Mouse (Mus musculus) embryonic fibroblast, embryonic 13.5 days (primary cell): ENCODE measurements around the gene Cacna1h.

Source experiments
- CTCF ChIP-seq: IDR thresholded peaks from 2 replicates; pipeline ENCODE4 v1.5.1; 2011; ENCODE audit warnings: mild to moderate bottlenecking, control low read depth, low read length, moderate library complexity, borderline replicate concordance; ENCODE audit not compliant: insufficient read depth
- POLR2A ChIP-seq: IDR thresholded peaks from 2 replicates; pipeline ENCODE4 v1.6.1; 2011; ENCODE audit warnings: low read depth, mild to moderate bottlenecking, control low read depth, low read length, moderate library complexity

DNA sequence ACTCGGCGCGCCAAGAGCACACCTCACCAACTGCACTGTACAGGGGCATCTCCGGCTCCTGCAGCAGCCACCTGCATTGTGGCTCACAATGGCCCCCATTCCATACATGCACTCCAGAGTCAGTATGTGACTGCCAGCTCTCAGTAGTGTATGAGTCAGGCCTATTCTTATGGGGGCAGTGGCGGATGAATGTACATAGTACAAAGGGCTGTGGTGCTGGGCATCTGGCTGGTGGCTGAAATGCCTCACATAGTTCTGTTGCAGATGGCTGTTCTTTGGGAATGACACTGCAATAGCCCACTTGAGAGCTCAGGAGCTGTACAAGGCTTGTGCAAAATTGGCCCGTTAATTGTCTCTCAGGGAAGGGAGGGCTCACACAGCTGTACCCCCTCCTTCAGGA is 48.5 kb upstream of the Cacna1h start:
- TF ChIP-seq POLR2A (no peak), CTCF (no peak)
